Mouse (Mus musculus): ENCODE measurements around the gene Magea1. TPM values are rescaled to one million over a fixed set of nuclear protein-coding genes. Genes with fewer than 3 reads are reported as not detected.
"Not testable (repeated sequence)": the region's sequence is repeated elsewhere in the genome, so short reads cannot be mapped to it uniquely, and the experiment has no call there.

Magea1 gene
- not detected in 2 replicates for polyA plus RNA-seq (2014; fragmentation: Nextera tagmentation; extraction: Ambion mirVana)

- not testable (repeated sequence) for H3K9ac ChIP-seq (replicated peaks; ENCODE audit: low read length); ATAC-seq (ENCODE audit: low FRiP score, low TSS enrichment); DNase-seq; H3K4me2 ChIP-seq (ENCODE audit: low read length); H3K36me3 ChIP-seq (ENCODE audit: control insufficient read depth, insufficient read depth, low read length); H3K4me3 ChIP-seq (replicated peaks; ENCODE audit: low read depth, low read length); H3K4me1 ChIP-seq (ENCODE audit: control insufficient read depth, insufficient read depth, low read length); H3K9me3 ChIP-seq (ENCODE audit: control insufficient read depth, low read length); H3K27me3 ChIP-seq (ENCODE audit: control insufficient read depth, insufficient read depth, low read length); H3K27ac ChIP-seq (replicated peaks; ENCODE audit: low read depth, low read length)
- 89% methylated on average over 1 of the region's 2 CpGs for WGBS
These were observed at the start of gene Magea1 for GRCm38 (mm10) chrX:155089693-155090092. TSS of gene Magea1 (minus strand) at chrX:155089793.

- not testable (repeated sequence) for H3K4me1 ChIP-seq (ENCODE audit: control insufficient read depth, insufficient read depth, low read length); H3K4me2 ChIP-seq (ENCODE audit: low read length); DNase-seq; H3K9ac ChIP-seq (replicated peaks; ENCODE audit: low read length); ATAC-seq (ENCODE audit: low FRiP score, low TSS enrichment); H3K36me3 ChIP-seq (ENCODE audit: control insufficient read depth, insufficient read depth, low read length); H3K27me3 ChIP-seq (ENCODE audit: control insufficient read depth, insufficient read depth, low read length); H3K9me3 ChIP-seq (ENCODE audit: control insufficient read depth, low read length); H3K4me3 ChIP-seq (replicated peaks; ENCODE audit: low read depth, low read length); H3K27ac ChIP-seq (replicated peaks; ENCODE audit: low read depth, low read length)
- 68% methylated on average over 3 of the region's 3 CpGs for WGBS
These were observed 38.7 kb upstream of the Magea1 start, which contains the start of gene Cldn34b2 for GRCm38 (mm10) chrX:155128312-155128711. TSS of gene Cldn34b2 (minus strand) at chrX:155128412.

- Histone ChIP-seq H3K9me3 (ENCODE audit: control insufficient read depth, low read length) (no peaks in the 10 kb centered on the region), H3K4me3 (replicated peaks; ENCODE audit: low read depth, low read length) (no peak overlapping the region), H3K9ac (replicated peaks; ENCODE audit: low read length) (no peak overlapping the region), H3K36me3 (ENCODE audit: control insufficient read depth, insufficient read depth, low read length) (no peaks in the 10 kb centered on the region), H3K4me2 (ENCODE audit: low read length) (no peak overlapping the region), H3K27ac (replicated peaks; ENCODE audit: low read depth, low read length) (no peak overlapping the region), H3K4me1 (ENCODE audit: control insufficient read depth, insufficient read depth, low read length) (no peaks in the 10 kb centered on the region), H3K27me3 (ENCODE audit: control insufficient read depth, insufficient read depth, low read length) (no peaks in the 10 kb centered on the region)
- DNase-seq (peak; percentile 19), ATAC-seq (ENCODE audit: low FRiP score, low TSS enrichment) (no peak)
These were observed 8.4 kb upstream of the Magea1 start for GRCm38 (mm10) chrX:155098024-155098423.

- H3K36me3 ChIP-seq (ENCODE audit: control insufficient read depth, insufficient read depth, low read length); ATAC-seq (ENCODE audit: low FRiP score, low TSS enrichment); H3K9me3 ChIP-seq (ENCODE audit: control insufficient read depth, low read length); DNase-seq; H3K27ac ChIP-seq (replicated peaks; ENCODE audit: low read depth, low read length); H3K4me3 ChIP-seq (replicated peaks; ENCODE audit: low read depth, low read length); H3K4me1 ChIP-seq (ENCODE audit: control insufficient read depth, insufficient read depth, low read length); H3K9ac ChIP-seq (replicated peaks; ENCODE audit: low read length); H3K4me2 ChIP-seq (ENCODE audit: low read length); H3K27me3 ChIP-seq (ENCODE audit: control insufficient read depth, insufficient read depth, low read length): not testable (repeated sequence)
- WGBS, result 87% methylated on average over 3 of the region's 4 CpGs
These were observed 4.0 kb upstream of the Magea1 start, which contains the start of gene Magea2 for GRCm38 (mm10) chrX:155093566-155093965. TSS of gene Magea2 (minus strand) at chrX:155093666.

GRCm38 (mm10) chrX:155063045-155063444 is 26.5 kb downstream of the Magea1 start, which contains the start of gene Magea5:
TSS of gene Magea5 (minus strand) at chrX:155063145.
- H3K4me2 ChIP-seq (ENCODE audit: low read length); H3K4me1 ChIP-seq (ENCODE audit: control insufficient read depth, insufficient read depth, low read length); ATAC-seq (ENCODE audit: low FRiP score, low TSS enrichment); H3K27ac ChIP-seq (replicated peaks; ENCODE audit: low read depth, low read length); DNase-seq; H3K36me3 ChIP-seq (ENCODE audit: control insufficient read depth, insufficient read depth, low read length); H3K9me3 ChIP-seq (ENCODE audit: control insufficient read depth, low read length); H3K27me3 ChIP-seq (ENCODE audit: control insufficient read depth, insufficient read depth, low read length); H3K9ac ChIP-seq (replicated peaks; ENCODE audit: low read length); H3K4me3 ChIP-seq (replicated peaks; ENCODE audit: low read depth, low read length): not testable (repeated sequence)
- 89% methylated on average over 14 of the region's 16 CpGs for WGBS

Other genes starting within 250 kb of the Magea1 start
- not detected in 2 replicates for gene Cldn34b1, start 199.5 kb downstream of the Magea1 start, polyA plus RNA-seq (2014; fragmentation: Nextera tagmentation; extraction: Ambion mirVana)
- gene Magea6, start 153.8 kb downstream of the Magea1 start, polyA plus RNA-seq (2014; fragmentation: Nextera tagmentation; extraction: Ambion mirVana), result not detected in 2 replicates
- gene Magea3, start 140.3 kb downstream of the Magea1 start, polyA plus RNA-seq (2014; fragmentation: Nextera tagmentation; extraction: Ambion mirVana), result not detected in 2 replicates
- not detected in 2 replicates for gene Magea8, start 93.9 kb downstream of the Magea1 start, polyA plus RNA-seq (2014; fragmentation: Nextera tagmentation; extraction: Ambion mirVana)
- gene Magea5, start 26.6 kb downstream of the Magea1 start, polyA plus RNA-seq (2014; fragmentation: Nextera tagmentation; extraction: Ambion mirVana), result not detected in 2 replicates
- not detected in 2 replicates for gene Magea2, start 3.9 kb upstream of the Magea1 start, polyA plus RNA-seq (2014; fragmentation: Nextera tagmentation; extraction: Ambion mirVana)
- not detected in 2 replicates for gene Cldn34b2, start 38.6 kb upstream of the Magea1 start, polyA plus RNA-seq (2014; fragmentation: Nextera tagmentation; extraction: Ambion mirVana)
- gene Sat1, start 126.7 kb upstream of the Magea1 start, polyA plus RNA-seq (2014; fragmentation: Nextera tagmentation; extraction: Ambion mirVana), result 57.8 and 86.7 TPM in 2 replicates
- gene Acot9, start 172.7 kb upstream of the Magea1 start, polyA plus RNA-seq (2014; fragmentation: Nextera tagmentation; extraction: Ambion mirVana), result 48.0 and 49.9 TPM in 2 replicates